Comparison of ENCODE assay signal across 8 mouse cellular contexts in the genomic region with DNA sequence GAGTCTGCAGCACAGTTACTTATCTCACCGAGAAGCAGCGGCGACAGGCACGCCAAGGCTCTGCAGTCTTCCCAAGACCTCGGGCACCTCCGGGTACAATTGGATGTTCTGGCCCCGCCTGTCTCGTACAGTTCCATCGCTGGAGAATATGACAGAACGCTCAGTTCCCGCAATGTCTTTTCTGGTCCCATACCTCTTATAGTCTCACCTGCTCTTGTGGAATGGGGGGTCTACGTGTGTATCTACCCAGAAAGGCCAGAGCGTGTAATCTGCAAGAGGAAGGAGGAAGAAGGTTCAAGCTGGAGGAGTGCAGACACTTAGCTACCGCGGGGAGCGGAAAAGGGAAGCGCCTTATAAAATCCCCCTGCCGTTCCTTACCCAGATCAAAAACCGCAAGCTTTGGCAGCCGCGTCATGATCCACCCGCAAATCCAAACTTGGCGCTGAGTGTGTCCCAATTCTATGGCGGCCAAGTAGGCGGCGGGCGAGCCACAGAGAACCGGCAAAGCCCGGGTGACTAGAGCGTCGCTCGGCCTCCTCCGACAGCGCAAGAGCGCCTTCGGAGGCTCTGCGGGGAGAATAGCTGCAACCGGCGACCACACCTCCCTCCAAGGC. TPM values are rescaled to one million over a fixed set of nuclear protein-coding genes. Genes with fewer than 3 reads are reported as not detected.
A peak's percentile ranks its signal among the peaks of the same experiment; 100 is the strongest.
DNase-seq lines count a peak whose midpoint lies in the region.

Gene Mdp1 (minus strand): TSS at position 549 of the 614 bp plus-strand sequence.

- H3K9me3 ChIP-seq in megakaryocyte, embryonic 14.5 days, result no peaks in the 10 kb centered on the region

- peak; percentile 71 to 72 for DNase-seq in adrenal gland, adult 18-20 months (ENCODE audit: low spot score in 2 of 2)
- DNase-seq in embryo, embryonic 10 days (ENCODE audit: low spot score), result peak; percentile 90
- peak; percentile 75 for DNase-seq in gastrocnemius, postnatal 10 days
- peak; percentile 87 for DNase-seq in induced T-regulatory cell, adult 2 months (ENCODE audit: low read depth)
- DNase-seq in left cerebral cortex, adult 8-10 months (ENCODE audit: low spot score in 2 of 2), result peak; percentile 67 to 74
- DNase-seq in right cerebral cortex, adult 2 months (ENCODE audit: low spot score in 2 of 2), result peak; percentile 82 to 85
- peak; percentile 69 for DNase-seq in urinary bladder, postnatal 25 days (ENCODE audit: low spot score)

- H3K27me3 ChIP-seq in megakaryocyte, embryonic 14.5 days (replicated peaks), result no peaks in the 10 kb centered on the region

- peaks cover 61% of the 10 kb centered on the region for H3K36me3 ChIP-seq in megakaryocyte, embryonic 14.5 days (replicated peaks; ENCODE audit: low read length)

- peaks cover 30% of the 10 kb centered on the region for H3K4me1 ChIP-seq in megakaryocyte, embryonic 14.5 days

- peak within 1 kb of the TSS; percentile 94 for H3K4me3 ChIP-seq in megakaryocyte, embryonic 14.5 days (replicated peaks)

RNA-seq across cellular contexts. Expression of gene Mdp1, which starts in this region (rescaled TPM):
- total RNA-seq in adrenal gland, adult 18-20 months (2021), result 10 to 100 TPM; 37.1 to 59.5 TPM
- 10 to 100 TPM; 20.9 to 22.2 TPM for total RNA-seq in gastrocnemius, postnatal 10 days (2021)
- total RNA-seq in left cerebral cortex, adult 8-10 months (2022), result 10 to 100 TPM; 40.7 to 48.1 (median 44.1) TPM
- 3.3 and 20.1 TPM in 2 replicates for polyA plus RNA-seq in megakaryocyte, embryonic 14.5 days (2012; ENCODE audit: insufficient read depth, low replicate concordance)

Comparison
In these comparisons a context has a peak if more than half of its experiments do, and no peak if none do; other contexts are left out.
1. Peak in every context shown above with its lines: DNase-seq and H3K4me3 ChIP-seq.